Mouse (Mus musculus) stomach, postnatal 0 days (tissue): ENCODE results near the gene Vmn1r220. TPM values are rescaled to one million over a fixed set of nuclear protein-coding genes. Genes with fewer than 3 reads are reported as not detected.
"Not testable (repeated sequence)": the region's sequence is repeated elsewhere in the genome, so short reads cannot be mapped to it uniquely, and the experiment has no call there.

Experiments used
- ATAC-seq: fragments of 200-750 bp; cut with Nextera tagmentation; 2 replicates; pipeline ENCODE4 v1.8.0; 2017; ENCODE audit not compliant: low FRiP score, low TSS enrichment
- DNase-seq: peaks from one replicate; pipeline ENCODE4 v3.0.0-alpha.2; 2016; ENCODE audit warnings: low spot score
- H3K27ac ChIP-seq: fragments of 300-500 bp; sonication (generic); replicated peaks from 2 replicates; pipeline ENCODE4 v1.5.1; 2014; ENCODE audit warnings: mild to moderate bottlenecking, control low read depth
- H3K27me3 ChIP-seq: fragments of 300-500 bp; sonication (generic); 2 replicates; pipeline ENCODE4 v1.6.1; 2014; ENCODE audit warnings: low read length; ENCODE audit not compliant: control insufficient read depth, insufficient read depth
- H3K36me3 ChIP-seq: fragments of 300-500 bp; sonication (generic); 2 replicates; pipeline ENCODE4 v1.6.1; 2014; ENCODE audit warnings: low read length, mixed read lengths; ENCODE audit not compliant: control insufficient read depth, insufficient read depth
- H3K4me1 ChIP-seq: fragments of 300-500 bp; sonication (generic); replicated peaks from 2 replicates; pipeline ENCODE4 v1.6.1; 2014; ENCODE audit warnings: antibody characterized with exemption; ENCODE audit not compliant: control insufficient read depth, insufficient read depth
- H3K4me2 ChIP-seq: fragments of 300-500 bp; sonication (generic); replicated peaks from 2 replicates; pipeline ENCODE4 v1.6.1; 2014; ENCODE audit warnings: low read depth, mild to moderate bottlenecking, control low read depth, moderate library complexity
- H3K4me3 ChIP-seq: fragments of 300-500 bp; sonication (generic); 2 replicates; pipeline ENCODE4 v1.5.1; 2014; ENCODE audit warnings: low read depth, low read length, control low read depth
- H3K9ac ChIP-seq: fragments of 300-500 bp; sonication (generic); 2 replicates; pipeline ENCODE4 v1.6.1; 2014; ENCODE audit warnings: mild to moderate bottlenecking, low read length, control low read depth, mixed read lengths
- H3K9me3 ChIP-seq: fragments of 300-500 bp; sonication (generic); 2 replicates; pipeline ENCODE4 v1.6.1; 2016; ENCODE audit warnings: low read length; ENCODE audit not compliant: control insufficient read depth
- CTCF ChIP-seq: IDR thresholded peaks from 2 replicates; pipeline ENCODE4 v1.5.1; 2016; ENCODE audit warnings: antibody characterized with exemption, low read depth, mild to moderate bottlenecking, moderate library complexity
- EP300 ChIP-seq: optimal IDR thresholded peaks from 2 replicates; pipeline ENCODE3; 2016; ENCODE audit warnings: antibody characterized with exemption
- WGBS: fragments of 180-500 bp; shearing (Covaris S2); extraction: QIAGEN DNeasy Blood & Tissue Kit; methylation state at CpG from one replicate; pipeline ENCODE4 v1.1.7; 2014; 5-methylcytosine and 5-hydroxymethylcytosine counted together
- polyA plus RNA-seq: library from polyadenylated mRNA; unstranded; fragments of >200 nt; fragmentation: Nextera tagmentation; extraction: Ambion mirVana; gene quantifications from 2 replicates; pipeline ENCODE4 v1.2.1, GENCODE M21; 2015

The Vmn1r220 gene
- not detected in 2 replicates for polyA plus RNA-seq

DNA sequence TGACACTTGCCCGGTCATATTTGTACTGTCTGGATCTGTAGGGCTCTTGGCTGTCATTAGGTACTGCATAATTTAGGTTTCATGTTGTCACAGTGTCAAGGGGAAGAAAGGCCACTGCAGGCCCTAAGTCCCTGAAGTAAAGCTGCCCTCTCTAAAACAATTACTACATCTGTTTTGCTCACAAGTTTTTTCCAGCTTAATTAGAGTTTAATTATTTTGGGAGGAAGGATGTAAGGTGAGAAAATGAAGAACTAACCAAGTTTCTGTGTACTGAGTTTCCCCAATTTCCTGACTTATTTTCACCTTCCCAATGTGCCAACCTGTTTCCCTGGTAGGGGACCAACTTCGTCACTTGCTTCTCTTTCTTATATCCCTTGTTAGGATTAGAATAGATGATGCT lies at the start of gene Vmn1r220:
Gene Vmn1r220, minus strand, starts transcription at position 101 of the 400 bp plus-strand sequence.
- WGBS = 88% methylated on average over 2 of the region's 2 CpGs
- no peaks in the 10 kb centered on the region for H3K9me3 ChIP-seq
- no peaks in the 10 kb centered on the region for H3K4me1 ChIP-seq
- H3K36me3 ChIP-seq = no peaks in the 10 kb centered on the region
- DNase-seq = no peak
- H3K9ac ChIP-seq = no peak within 1 kb of the TSS
- H3K4me2 ChIP-seq = no peak within 1 kb of the TSS
- H3K27me3 ChIP-seq = no peaks in the 10 kb centered on the region
- H3K4me3 ChIP-seq = no peak within 1 kb of the TSS
- ATAC-seq = no peak
- H3K27ac ChIP-seq = no peak within 1 kb of the TSS
- TF ChIP-seq EP300 (no peak), CTCF (no peak)

GRCm38 (mm10) chr13:23235847-23236246 lies 48.1 kb upstream of the Vmn1r220 start, which contains the start of gene Vmn1r222:
TSS of gene Vmn1r222 (minus strand) at chr13:23235947.
- H3K27ac ChIP-seq, DNase-seq, H3K4me2 ChIP-seq, H3K4me1 ChIP-seq, H3K4me3 ChIP-seq, H3K36me3 ChIP-seq, ATAC-seq, H3K9ac ChIP-seq, H3K9me3 ChIP-seq, H3K27me3 ChIP-seq: not testable (repeated sequence)

DNA sequence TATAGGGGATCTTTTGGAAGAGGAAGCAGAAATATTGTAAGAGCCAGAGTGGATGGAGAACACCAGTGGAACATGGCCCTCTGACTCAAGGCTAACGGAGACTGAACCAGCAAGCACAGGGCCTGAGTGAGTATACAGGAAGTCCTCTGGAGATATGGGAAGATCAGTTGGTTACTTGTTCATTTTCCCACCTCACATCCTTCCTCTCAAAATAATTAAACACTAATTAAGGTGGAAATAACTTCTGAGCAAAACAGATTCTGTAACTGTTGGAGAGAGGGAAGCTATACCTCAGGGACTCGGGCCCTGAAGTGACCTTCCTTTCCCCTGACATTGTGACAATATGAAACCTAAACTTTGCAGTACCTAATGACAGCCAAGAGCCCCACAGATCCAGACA lies 26.1 kb upstream of the Vmn1r220 start, which contains the start of gene Vmn1r221:
Gene Vmn1r221, plus strand, starts transcription at position 301 of the 400 bp plus-strand sequence.
- 83% methylated on average over 2 of the region's 2 CpGs for WGBS
- H3K9ac ChIP-seq, H3K9me3 ChIP-seq, H3K4me3 ChIP-seq, ATAC-seq, H3K4me2 ChIP-seq, DNase-seq, H3K27ac ChIP-seq, H3K27me3 ChIP-seq, H3K4me1 ChIP-seq, H3K36me3 ChIP-seq: not testable (repeated sequence)

GRCm38 (mm10) chr13:23203885-23204284 lies 16.1 kb upstream of the Vmn1r220 start:
- H3K4me2 ChIP-seq, H3K9ac ChIP-seq, H3K9me3 ChIP-seq, H3K4me3 ChIP-seq, H3K36me3 ChIP-seq, DNase-seq, H3K4me1 ChIP-seq, ATAC-seq, H3K27ac ChIP-seq, H3K27me3 ChIP-seq: not testable (repeated sequence)
- WGBS = 67% methylated on average over 1 of the region's 1 CpGs

- DNase-seq, H3K4me2 ChIP-seq, H3K36me3 ChIP-seq, H3K9me3 ChIP-seq, H3K27ac ChIP-seq, H3K9ac ChIP-seq, H3K4me3 ChIP-seq, H3K4me1 ChIP-seq, ATAC-seq, H3K27me3 ChIP-seq: not testable (repeated sequence)
- WGBS = 78% methylated on average over 4 of the region's 4 CpGs
These were observed 21.3 kb downstream of the Vmn1r220 start for GRCm38 (mm10) chr13:23166471-23166870.

DNA sequence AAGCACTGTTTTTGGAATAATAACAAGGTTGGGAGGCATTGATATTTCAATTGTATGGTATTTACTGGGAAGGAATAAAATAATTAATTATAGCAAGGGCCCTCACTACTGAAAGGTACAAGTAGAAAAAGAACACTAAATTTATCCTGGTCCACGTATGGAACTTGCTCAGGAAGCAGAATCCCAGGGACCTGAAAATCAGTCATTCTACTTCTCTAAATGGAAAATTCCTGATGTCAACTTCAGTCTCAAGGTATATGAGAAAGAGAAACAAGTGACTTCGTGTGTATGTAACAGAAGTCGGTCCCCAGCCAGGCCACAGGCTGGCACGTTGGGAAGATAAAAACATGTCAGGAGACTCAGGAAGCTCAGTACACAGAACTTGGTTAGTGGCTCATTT lies 28.8 kb downstream of the Vmn1r220 start, which contains the start of gene Vmn1r219:
Gene Vmn1r219, plus strand, starts transcription at position 301 of the 400 bp plus-strand sequence.
- ATAC-seq = no peak
- no peaks in the 10 kb centered on the region for H3K4me1 ChIP-seq

More for the DNA sequence above, 28.8 kb downstream of the Vmn1r220 start, which contains the start of gene Vmn1r219:
- H3K9me3 ChIP-seq = no peaks in the 10 kb centered on the region
- H3K27me3 ChIP-seq = no peaks in the 10 kb centered on the region
- TF ChIP-seq CTCF (no peak), EP300 (no peak)
- H3K4me2 ChIP-seq = no peak within 1 kb of the TSS
- no peak within 1 kb of the TSS for H3K4me3 ChIP-seq
- no peaks in the 10 kb centered on the region for H3K36me3 ChIP-seq
- no peak for DNase-seq
- WGBS = 59% methylated on average over 4 of the region's 4 CpGs
- no peak within 1 kb of the TSS for H3K27ac ChIP-seq
- no peak within 1 kb of the TSS for H3K9ac ChIP-seq
